Mouse (Mus musculus): Measurements from ENCODE around the gene Kxd1.

DNA sequence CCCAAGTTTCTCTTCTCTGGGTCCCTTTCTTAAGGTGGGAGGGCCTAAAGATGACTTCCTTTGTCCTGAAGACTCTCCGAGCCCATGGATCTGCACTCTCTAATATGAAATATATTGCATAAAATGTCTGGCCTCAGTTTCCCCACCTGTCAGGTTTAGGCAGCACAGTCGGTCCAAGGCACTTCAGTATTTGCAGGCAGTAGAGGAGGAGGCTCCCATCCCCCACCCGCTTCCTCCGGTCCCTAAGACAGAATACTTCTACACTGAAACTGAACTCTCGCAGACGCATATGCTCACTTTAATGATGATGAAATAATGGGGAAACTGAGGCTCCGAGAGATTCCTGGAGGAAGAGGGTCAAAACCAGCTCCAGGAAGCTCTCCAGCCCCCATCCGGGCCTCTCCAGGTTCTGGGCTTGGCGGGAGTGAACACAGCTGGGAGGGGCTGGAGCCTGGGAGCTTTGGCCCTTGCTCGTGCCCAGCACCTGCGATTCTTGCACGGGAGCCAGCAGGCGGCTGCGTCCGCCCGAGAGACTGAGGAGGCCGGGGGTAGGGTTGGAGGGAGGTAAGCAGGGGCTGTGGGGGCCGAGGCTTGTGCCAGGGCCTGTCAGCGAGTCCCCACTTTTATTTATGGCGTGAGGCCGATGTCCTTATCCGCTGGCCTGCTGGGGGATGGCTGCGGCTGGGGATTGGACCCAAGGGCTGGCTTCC is 25.8 kb downstream of the Kxd1 start:
- TF ChIP-seq CTCF (IDR thresholded peaks at IDR 0.05; ENCODE audit: low read depth, low read length) (no peak), POLR2A (IDR thresholded peaks at IDR 0.05; ENCODE audit: extremely low read depth, insufficient read depth, low read length) (no peak)
